8 mouse cellular contexts compared by ENCODE assay signal in the genomic region with DNA sequence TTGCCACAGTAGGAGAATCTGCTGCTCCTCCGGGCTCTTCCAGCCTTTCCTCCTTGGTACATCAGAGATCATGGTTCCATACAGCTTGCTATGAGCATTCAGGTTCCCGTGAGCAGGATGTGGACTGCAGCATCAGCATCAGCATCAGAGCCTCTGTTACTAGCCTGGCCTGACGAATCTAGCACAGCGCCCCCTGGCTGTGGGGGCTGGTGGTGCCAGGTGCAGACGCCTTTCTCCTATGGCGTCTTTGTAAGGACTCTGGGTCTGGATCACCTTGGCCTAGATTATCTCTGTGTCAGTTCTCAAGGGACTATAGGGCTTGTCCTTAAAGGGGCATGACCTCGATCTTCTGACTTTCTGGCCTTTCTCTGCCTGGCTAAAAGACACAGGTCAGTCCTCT.
A peak's percentile ranks its signal among the peaks of the same experiment; 100 is the strongest.
DNase-seq lines count a peak whose midpoint lies in the region; ATAC-seq and TF ChIP-seq lines count a peak whose summit lies in the region.

No protein-coding gene starts in this region.

- H3K27me3 ChIP-seq in heart, adult 2 months (ENCODE audit: control insufficient read depth, insufficient read depth, low read length) = no peaks in the 10 kb centered on the region
- no peaks in the 10 kb centered on the region for H3K27me3 ChIP-seq in heart, embryonic 11.5 days (ENCODE audit: control insufficient read depth, insufficient read depth, low read length)

- H3K27ac ChIP-seq in heart, adult 2 months = no peak overlapping the region
- no peak overlapping the region for H3K27ac ChIP-seq in heart, embryonic 11.5 days (ENCODE audit: low read depth, low read length)

- H3K4me3 ChIP-seq in heart, adult 2 months = no peak overlapping the region
- no peak overlapping the region for H3K4me3 ChIP-seq in heart, embryonic 11.5 days (ENCODE audit: low read depth, low read length)

- no peak overlapping the region for H3K4me2 ChIP-seq in heart, embryonic 11.5 days

- TF ChIP-seq EP300 in heart, adult 2 months (IDR thresholded peaks at IDR 0.05; ENCODE audit: insufficient read depth, low read depth, low read length) = no peak

- no peak overlapping the region for H3K9ac ChIP-seq in heart, adult 2 months (ENCODE audit: low read depth, low read length)
- H3K9ac ChIP-seq in heart, embryonic 11.5 days (ENCODE audit: low read depth, low read length) = no peak overlapping the region

- H3K4me1 ChIP-seq in heart, adult 2 months (ENCODE audit: control insufficient read depth, insufficient read depth, low read length) = no peaks in the 10 kb centered on the region
- peaks cover 11% of the 10 kb centered on the region; the same call in 1 of the 2 replicates for H3K4me1 ChIP-seq in heart, embryonic 11.5 days (ENCODE audit: control insufficient read depth, insufficient read depth, low read length)

- DNase-seq in heart, adult 2 months = peak; percentile 26 to 66
- DNase-seq in urinary bladder, adult 2 months (ENCODE audit: low spot score) = peak; percentile 32
- DNase-seq in urinary bladder, postnatal 4 days (ENCODE audit: low spot score in 2 of 2) = no peak
- peak; percentile 69 to 79 for DNase-seq in cerebellum, postnatal 14 days
- peak; percentile 37 for DNase-seq in kidney, postnatal 14 days
- DNase-seq in lung, postnatal 25 days (ENCODE audit: low spot score) = peak; percentile 19
- DNase-seq in thymus, adult 18-20 months = peak; percentile 11 to 19

- no peaks in the 10 kb centered on the region for H3K36me3 ChIP-seq in heart, adult 2 months (ENCODE audit: control insufficient read depth, insufficient read depth, low read length)
- no peaks in the 10 kb centered on the region for H3K36me3 ChIP-seq in heart, embryonic 11.5 days (ENCODE audit: control insufficient read depth, insufficient read depth, low read length)

- peak; percentile 79 for TF ChIP-seq CTCF in heart, adult 2 months (IDR thresholded peaks at IDR 0.05)

- no peaks in the 10 kb centered on the region for H3K9me3 ChIP-seq in heart, embryonic 11.5 days (replicated peaks; ENCODE audit: control insufficient read depth, low read length)

- TF ChIP-seq POLR2A in heart, adult 2 months (IDR thresholded peaks at IDR 0.05; ENCODE audit: insufficient read depth, low read depth, low read length) = no peak

- 43% methylated on average over 7 of the region's 7 CpGs for WGBS in heart, adult 2 months
- 30% methylated on average over 7 of the region's 7 CpGs for WGBS in heart, embryonic 11.5 days (ENCODE audit: insufficient replicate concordance)

- ATAC-seq in heart, embryonic 11.5 days (replicated peaks; ENCODE audit: insufficient number of reproducible peaks, low FRiP score, low TSS enrichment) = no peak

- no peaks in the 10 kb centered on the region for H3K79me2 ChIP-seq in heart, adult 2 months (replicated peaks; ENCODE audit: control insufficient read depth, insufficient read depth, low read length)

- intact Hi-C loops in heart, adult 2 months (cut with DNase I) = loop anchor here (5.0 kb wide), 1 partner anchor 87 kb away; no protein-coding TSS in a partner anchor

Comparison
In these comparisons a context has a peak if more than half of its experiments do, and no peak if none do; other contexts are left out.
1. DNase-seq: peak in heart, adult 2 months (2 of 2), urinary bladder, adult 2 months (single experiment), cerebellum, postnatal 14 days (2 of 2), kidney, postnatal 14 days (single experiment), lung, postnatal 25 days (single experiment) and thymus, adult 18-20 months (2 of 2); none in urinary bladder, postnatal 4 days (0 of 2).